Mouse (Mus musculus) hindbrain, embryonic 11.5 days (tissue): ENCODE results near the gene B3gnt2. TPM values are rescaled to one million over a fixed set of nuclear protein-coding genes. Genes with fewer than 3 reads are reported as not detected.

Experiments used
- ATAC-seq: fragments of 200-750 bp; cut with Nextera tagmentation; 2 replicates; pipeline ENCODE4 v1.8.0; 2017; ENCODE audit warnings: mild to moderate bottlenecking, moderate TSS enrichment, moderate library complexity; ENCODE audit not compliant: low FRiP score
- DNase-seq: peaks from one replicate; pipeline ENCODE4 v3.0.0-alpha.2; 2015; ENCODE audit warnings: low spot score
- H3K27ac ChIP-seq: fragments of 300-500 bp; sonication (generic); 2 replicates; pipeline ENCODE4 v1.5.1; 2014; ENCODE audit warnings: mild to moderate bottlenecking, low read depth, low read length
- H3K27me3 ChIP-seq: fragments of 300-500 bp; sonication (generic); 2 replicates; pipeline ENCODE4 v1.6.1; 2014; ENCODE audit warnings: mild to moderate bottlenecking, low read length, moderate library complexity, mixed read lengths; ENCODE audit not compliant: control insufficient read depth, insufficient read depth
- H3K36me3 ChIP-seq: fragments of 300-500 bp; sonication (generic); 2 replicates; pipeline ENCODE4 v1.6.1; 2014; ENCODE audit warnings: mild to moderate bottlenecking, low read length, moderate library complexity, mixed read lengths; ENCODE audit not compliant: control insufficient read depth, insufficient read depth
- H3K4me1 ChIP-seq: fragments of 300-500 bp; sonication (generic); replicated peaks from 2 replicates; pipeline ENCODE4 v1.6.1; 2014; ENCODE audit warnings: low read length, mixed read lengths; ENCODE audit not compliant: control insufficient read depth, insufficient read depth
- H3K4me2 ChIP-seq: fragments of 300-500 bp; sonication (generic); replicated peaks from 2 replicates; pipeline ENCODE4 v1.6.1; 2014; ENCODE audit warnings: mild to moderate bottlenecking, low read depth, low read length
- H3K4me3 ChIP-seq: fragments of 300-500 bp; sonication (generic); 2 replicates; pipeline ENCODE4 v1.5.1; 2014; ENCODE audit warnings: low read depth, low read length
- H3K9ac ChIP-seq: fragments of 300-500 bp; sonication (generic); 2 replicates; pipeline ENCODE4 v1.6.1; 2014; ENCODE audit warnings: low read depth, low read length
- H3K9me3 ChIP-seq: fragments of 300-500 bp; sonication (generic); 2 replicates; pipeline ENCODE4 v1.6.1; 2016; ENCODE audit warnings: low read length; ENCODE audit not compliant: control insufficient read depth
- WGBS: fragments of 180-500 bp; shearing (Covaris S2); extraction: QIAGEN DNeasy Blood & Tissue Kit; methylation state at CpG from one replicate; pipeline ENCODE4 v1.1.7; 2014; 5-methylcytosine and 5-hydroxymethylcytosine counted together
- polyA plus RNA-seq: library from polyadenylated mRNA; unstranded; fragments of >200 nt; fragmentation: Nextera tagmentation; extraction: Ambion mirVana; gene quantifications from 2 replicates; pipeline ENCODE4 v1.2.1, GENCODE M21; 2014

B3gnt2 gene
- polyA plus RNA-seq, 1 experiment from 2014 or later, result 1.7 TPM

GRCm38 (mm10) chr11:22863581-22863980, 2.8 kb upstream of the B3gnt2 start:
- 49% methylated on average over 4 of the region's 4 CpGs for WGBS
- Histone ChIP-seq H3K4me2 (no peak overlapping the region), H3K9ac (no peak overlapping the region), H3K4me1 (peaks cover 8% of the 10 kb centered on the region), H3K27me3 (peaks cover 25% of the 10 kb centered on the region), H3K27ac (no peak overlapping the region), H3K9me3 (no peaks in the 10 kb centered on the region), H3K4me3 (no peak overlapping the region), H3K36me3 (no peaks in the 10 kb centered on the region)
- no peak for ATAC-seq
- no peak for DNase-seq

GRCm38 (mm10) chr11:22861315-22861714, 554 bp upstream of the B3gnt2 start:
- Histone ChIP-seq H3K27me3 (peaks cover 43% of the 10 kb centered on the region), H3K9me3 (no peaks in the 10 kb centered on the region), H3K4me1 (peaks cover 10% of the 10 kb centered on the region), H3K4me3 (no peak overlapping the region), H3K9ac (no peak overlapping the region), H3K27ac (no peak overlapping the region), H3K4me2 (no peak overlapping the region), H3K36me3 (no peaks in the 10 kb centered on the region)
- no peak for ATAC-seq
- 66% methylated on average over 4 of the region's 4 CpGs for WGBS
- DNase-seq, result no peak

GRCm38 (mm10) chr11:22859633-22860334, 977 bp downstream of the B3gnt2 start:
- peak overlapping the region; percentile 100 for H3K4me2 ChIP-seq
- H3K4me3 ChIP-seq, result peak overlapping the region; percentile 67
- DNase-seq (peak; percentile 90), ATAC-seq (peak; percentile 95)
- no peak overlapping the region for H3K27ac ChIP-seq
- under 1% methylated on average over 38 of the region's 55 CpGs for WGBS
- H3K9ac ChIP-seq, result peak overlapping the region; percentile 8
- no peaks in the 10 kb centered on the region for H3K9me3 ChIP-seq
- H3K27me3 ChIP-seq, result peaks cover 43% of the 10 kb centered on the region
- H3K4me1 ChIP-seq, result peaks cover 10% of the 10 kb centered on the region
- H3K36me3 ChIP-seq, result no peaks in the 10 kb centered on the region

DNA sequence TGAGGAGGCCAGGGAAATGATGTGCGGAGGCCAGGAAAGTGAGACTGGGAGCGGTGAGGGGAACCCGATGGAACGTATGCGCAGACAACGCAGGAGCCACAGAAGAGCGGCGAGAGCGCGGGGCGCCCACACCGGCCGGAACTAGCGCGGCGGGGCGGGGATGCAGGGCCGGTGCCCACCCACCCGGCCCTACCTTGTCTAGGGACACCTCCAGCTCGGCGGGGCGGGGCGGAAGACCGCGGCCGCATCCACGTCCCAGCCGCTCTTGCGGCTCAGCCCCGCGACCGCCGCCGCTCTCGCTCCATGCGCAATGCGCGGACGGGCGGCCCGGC, 1.5 kb downstream of the B3gnt2 start:
- H3K27ac ChIP-seq, result no peak overlapping the region
- peak overlapping the region; percentile 67 for H3K4me3 ChIP-seq
- H3K4me2 ChIP-seq, result peak overlapping the region; percentile 100
- WGBS, result 0% methylated on average over 20 of the region's 41 CpGs
- no peaks in the 10 kb centered on the region for H3K36me3 ChIP-seq
- ATAC-seq (peak; percentile 72; the same call in 1 of the 2 replicates), DNase-seq (no peak)
- H3K9ac ChIP-seq, result peak overlapping the region; percentile 59
- no peaks in the 10 kb centered on the region for H3K9me3 ChIP-seq
- H3K27me3 ChIP-seq, result peaks cover 43% of the 10 kb centered on the region
- peaks cover 10% of the 10 kb centered on the region for H3K4me1 ChIP-seq

- H3K9me3 ChIP-seq, result no peaks in the 10 kb centered on the region
- WGBS, result 2% methylated on average over 50 of the region's 50 CpGs
- H3K4me3 ChIP-seq, result peak overlapping the region; percentile 67
- H3K27ac ChIP-seq, result no peak overlapping the region
- peaks cover 43% of the 10 kb centered on the region for H3K27me3 ChIP-seq
- DNase-seq (no peak), ATAC-seq (peak; percentile 43)
- peaks cover 10% of the 10 kb centered on the region for H3K4me1 ChIP-seq
- H3K4me2 ChIP-seq, result peak overlapping the region; percentile 100
- peak overlapping the region; percentile 59; the same call in 1 of the 2 replicates for H3K9ac ChIP-seq
- H3K36me3 ChIP-seq, result no peaks in the 10 kb centered on the region
Measured at GRCm38 (mm10) chr11:22858441-22859300, 2.1 kb downstream of the B3gnt2 start.

- H3K36me3 ChIP-seq, result no peaks in the 10 kb centered on the region
- no peaks in the 10 kb centered on the region for H3K9me3 ChIP-seq
- peaks cover 10% of the 10 kb centered on the region for H3K4me1 ChIP-seq
- no peak for ATAC-seq
- no peak overlapping the region for H3K9ac ChIP-seq
- peak; percentile 49 for DNase-seq
- H3K27ac ChIP-seq, result no peak overlapping the region
- H3K4me2 ChIP-seq, result peak overlapping the region; percentile 39
- 20% methylated on average over 25 of the region's 25 CpGs for whole genome bisulfite sequencing
- peak overlapping the region; percentile 67 for H3K4me3 ChIP-seq
- peaks cover 43% of the 10 kb centered on the region for H3K27me3 ChIP-seq
Measured at GRCm38 (mm10) chr11:22857705-22858440, 2.9 kb downstream of the B3gnt2 start.

- Histone ChIP-seq H3K36me3 (no peaks in the 10 kb centered on the region), H3K4me1 (peaks cover 10% of the 10 kb centered on the region), H3K4me2 (no peak overlapping the region), H3K27ac (no peak overlapping the region), H3K9ac (no peak overlapping the region), H3K27me3 (peaks cover 43% of the 10 kb centered on the region), H3K4me3 (no peak overlapping the region), H3K9me3 (no peaks in the 10 kb centered on the region)
- DNase-seq (no peak), ATAC-seq (no peak)
- WGBS, result 79% methylated on average over 5 of the region's 5 CpGs
Measured at GRCm38 (mm10) chr11:22857106-22857704, 3.6 kb downstream of the B3gnt2 start.

DNA sequence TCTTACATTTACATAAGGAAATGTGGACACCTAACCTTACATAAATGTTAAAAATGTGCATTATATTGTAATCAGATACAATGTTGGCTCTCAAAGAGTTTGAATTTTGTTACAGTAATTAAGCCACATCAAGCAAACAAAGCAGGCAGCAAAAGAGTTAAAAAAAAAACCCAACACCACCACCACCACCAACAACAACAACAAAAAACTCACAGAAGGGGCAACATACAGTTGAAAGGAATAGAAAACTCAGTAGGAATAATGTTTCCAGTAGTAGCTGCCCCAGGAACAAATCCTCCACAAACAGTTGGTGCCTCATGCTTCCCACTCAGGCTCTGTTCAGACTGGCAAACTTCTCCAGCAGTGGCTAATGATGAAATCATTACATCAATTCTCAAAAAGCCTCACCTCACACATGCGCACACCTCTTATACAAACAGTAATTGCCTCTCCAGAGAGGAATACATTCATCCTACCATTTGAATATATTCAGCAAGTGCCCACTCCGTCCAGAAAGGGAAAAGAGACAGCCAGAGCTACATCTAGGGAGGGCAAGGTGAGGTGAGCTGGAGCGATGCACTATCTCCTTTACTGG, 4.3 kb downstream of the B3gnt2 start:
- 77% methylated on average over 3 of the region's 3 CpGs for WGBS
- H3K9me3 ChIP-seq, result no peaks in the 10 kb centered on the region

More for the DNA sequence above, 4.3 kb downstream of the B3gnt2 start:
- no peak overlapping the region for H3K4me2 ChIP-seq
- no peak overlapping the region for H3K4me3 ChIP-seq
- DNase-seq (no peak), ATAC-seq (no peak)
- no peaks in the 10 kb centered on the region for H3K36me3 ChIP-seq
- H3K4me1 ChIP-seq, result peaks cover 10% of the 10 kb centered on the region
- peaks cover 40% of the 10 kb centered on the region for H3K27me3 ChIP-seq
- no peak overlapping the region for H3K9ac ChIP-seq
- no peak overlapping the region for H3K27ac ChIP-seq
